Mouse (Mus musculus) heart, postnatal 0 days (tissue): ENCODE measurements around the gene Otx2.

ENCODE experiments used
- CTCF ChIP-seq: IDR thresholded peaks from 2 replicates; pipeline ENCODE4 v1.5.1; 2016; ENCODE audit warnings: antibody characterized with exemption, control low read depth, low read depth
- EP300 ChIP-seq: IDR thresholded peaks from 2 replicates; pipeline ENCODE4 v1.6.1; 2016; ENCODE audit warnings: antibody characterized with exemption, low read depth

DNA sequence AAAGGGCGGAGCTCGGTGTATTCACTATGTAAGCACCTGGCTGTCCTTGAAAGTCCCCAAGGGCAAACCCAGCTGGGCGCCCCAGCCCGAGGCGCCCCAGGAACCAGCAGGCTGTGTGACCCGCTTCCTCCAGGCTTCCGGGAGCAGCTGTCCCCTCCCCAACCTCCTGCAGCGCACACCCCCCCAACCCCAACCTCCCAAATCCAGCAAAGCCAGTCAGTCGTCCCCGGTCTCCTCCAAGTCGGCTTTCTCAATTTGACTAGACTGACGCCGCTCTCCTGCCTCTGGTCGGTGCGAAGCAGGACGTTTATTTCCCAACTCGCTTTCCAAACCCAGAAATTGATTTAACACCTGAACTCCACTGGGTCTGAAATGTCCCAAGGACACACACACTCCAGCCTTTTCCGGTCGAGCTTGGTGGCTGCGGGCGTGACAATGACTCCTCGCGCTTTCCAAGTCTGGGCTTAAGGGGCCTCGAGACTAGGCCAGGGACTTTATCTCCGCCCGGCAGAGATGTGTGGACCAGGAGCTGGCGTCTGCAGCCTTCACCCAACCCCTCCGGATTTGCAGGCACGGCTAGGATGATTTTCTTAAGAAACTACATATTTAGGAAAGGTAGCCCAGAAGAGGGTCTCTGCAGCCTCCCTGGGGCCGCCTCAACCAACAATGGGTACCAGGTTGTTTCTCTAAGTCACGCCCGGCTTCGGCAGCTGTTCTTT is 18.4 kb downstream of the Otx2 start:
- TF ChIP-seq CTCF (no peak), EP300 (no peak)
